Mouse (Mus musculus): ENCODE measurements around the gene Ptgds. TPM values are rescaled to one million over a fixed set of nuclear protein-coding genes. Genes with fewer than 3 reads are reported as not detected.

Ptgds gene
- polyA plus RNA-seq, 1 experiment from 2014 or later = 134 TPM

GRCm38 (mm10) chr2:25460551-25461309 is 9.1 kb downstream of the Ptgds start, which contains the start of gene Paxx:
TSS of gene Paxx (minus strand) at chr2:25461094.
- Histone ChIP-seq H3K27me3 (no peaks in the 10 kb centered on the region), H3K4me3 (peak within 1 kb of the TSS; percentile 67), H3K9me3 (replicated peaks) (no peaks in the 10 kb centered on the region), H3K9ac (peak within 1 kb of the TSS; percentile 72), H3K4me2 (peak within 1 kb of the TSS; percentile 85), H3K36me3 (no peaks in the 10 kb centered on the region), H3K27ac (peak within 1 kb of the TSS; percentile 92), H3K4me1 (replicated peaks) (peaks cover 40% of the 10 kb centered on the region)
- peak; percentile 90 for ATAC-seq (replicated peaks; ENCODE audit: insufficient number of reproducible peaks, insufficient read depth, low FRiP score, low read depth)
- under 1% methylated on average over 48 of the region's 48 CpGs for WGBS

- Histone ChIP-seq H3K9me3 (replicated peaks) (no peaks in the 10 kb centered on the region), H3K36me3 (no peaks in the 10 kb centered on the region), H3K4me2 (peak overlapping the region; percentile 85), H3K27me3 (no peaks in the 10 kb centered on the region), H3K9ac (peak overlapping the region; percentile 72), H3K27ac (peak overlapping the region; percentile 92), H3K4me1 (replicated peaks) (peaks cover 38% of the 10 kb centered on the region), H3K4me3 (peak overlapping the region; percentile 67)
- ATAC-seq (replicated peaks; ENCODE audit: insufficient number of reproducible peaks, insufficient read depth, low FRiP score, low read depth) = no peak
- 24% methylated on average over 5 of the region's 5 CpGs for WGBS
Observed at GRCm38 (mm10) chr2:25460135-25460534, 9.7 kb downstream of the Ptgds start.

- Histone ChIP-seq H3K9ac (no peak overlapping the region), H3K4me3 (no peak overlapping the region), H3K27ac (no peak overlapping the region), H3K4me2 (no peak overlapping the region), H3K4me1 (replicated peaks) (peaks cover 38% of the 10 kb centered on the region), H3K27me3 (no peaks in the 10 kb centered on the region), H3K9me3 (replicated peaks) (no peaks in the 10 kb centered on the region), H3K36me3 (no peaks in the 10 kb centered on the region)
- ATAC-seq (replicated peaks; ENCODE audit: insufficient number of reproducible peaks, insufficient read depth, low FRiP score, low read depth) = no peak
- WGBS = 65% methylated on average over 5 of the region's 5 CpGs
Observed at GRCm38 (mm10) chr2:25458911-25459310, 10.9 kb downstream of the Ptgds start.

- H3K36me3 ChIP-seq = no peaks in the 10 kb centered on the region
- no peaks in the 10 kb centered on the region for H3K27me3 ChIP-seq
- H3K4me2 ChIP-seq = no peak overlapping the region
- no peak for ATAC-seq (replicated peaks; ENCODE audit: insufficient number of reproducible peaks, insufficient read depth, low FRiP score, low read depth)
- 83% methylated on average over 9 of the region's 9 CpGs for WGBS
- H3K9ac ChIP-seq = no peak overlapping the region
- H3K27ac ChIP-seq = no peak overlapping the region
- no peaks in the 10 kb centered on the region for H3K9me3 ChIP-seq (replicated peaks)
- peaks cover 38% of the 10 kb centered on the region for H3K4me1 ChIP-seq (replicated peaks)
- no peak overlapping the region for H3K4me3 ChIP-seq
Observed at GRCm38 (mm10) chr2:25457022-25457896, 12.6 kb downstream of the Ptgds start.

- no peak within 1 kb of the TSS for H3K4me3 ChIP-seq
- peaks cover 34% of the 10 kb centered on the region for H3K4me1 ChIP-seq (replicated peaks)
- H3K27ac ChIP-seq = no peak within 1 kb of the TSS
- no peak within 1 kb of the TSS for H3K4me2 ChIP-seq
- no peaks in the 10 kb centered on the region for H3K9me3 ChIP-seq (replicated peaks)
- H3K27me3 ChIP-seq = no peaks in the 10 kb centered on the region
- WGBS = 46% methylated on average over 14 of the region's 14 CpGs
- no peak within 1 kb of the TSS for H3K9ac ChIP-seq
- no peaks in the 10 kb centered on the region for H3K36me3 ChIP-seq
- ATAC-seq (replicated peaks; ENCODE audit: insufficient number of reproducible peaks, insufficient read depth, low FRiP score, low read depth) = no peak
Observed at GRCm38 (mm10) chr2:25456205-25456953, 13.5 kb downstream of the Ptgds start, which contains the start of gene Clic3. TSS of gene Clic3 (plus strand) at chr2:25456838.

- WGBS = 46% methylated on average over 1 of the region's 1 CpGs
- Histone ChIP-seq H3K9me3 (replicated peaks) (no peaks in the 10 kb centered on the region), H3K4me1 (replicated peaks) (peaks cover 11% of the 10 kb centered on the region), H3K4me2 (no peak overlapping the region), H3K36me3 (no peaks in the 10 kb centered on the region), H3K27me3 (no peaks in the 10 kb centered on the region), H3K9ac (no peak overlapping the region), H3K27ac (no peak overlapping the region), H3K4me3 (no peak overlapping the region)
- no peak for ATAC-seq (replicated peaks; ENCODE audit: insufficient number of reproducible peaks, insufficient read depth, low FRiP score, low read depth)
Observed at GRCm38 (mm10) chr2:25452951-25453350, 16.9 kb downstream of the Ptgds start.

GRCm38 (mm10) chr2:25450853-25451647 is 18.8 kb downstream of the Ptgds start:
- peaks cover 4% of the 10 kb centered on the region for H3K4me1 ChIP-seq (replicated peaks)
- peaks cover 6% of the 10 kb centered on the region; the same call in 1 of the 2 replicates for H3K36me3 ChIP-seq
- ATAC-seq (replicated peaks; ENCODE audit: insufficient number of reproducible peaks, insufficient read depth, low FRiP score, low read depth) = no peak
- H3K9me3 ChIP-seq (replicated peaks) = no peaks in the 10 kb centered on the region
- H3K9ac ChIP-seq = no peak overlapping the region
- H3K4me3 ChIP-seq = no peak overlapping the region
- H3K4me2 ChIP-seq = no peak overlapping the region
- no peaks in the 10 kb centered on the region for H3K27me3 ChIP-seq
- 75% methylated on average over 8 of the region's 8 CpGs for WGBS
- H3K27ac ChIP-seq = no peak overlapping the region

GRCm38 (mm10) chr2:25442682-25443081 is 27.2 kb downstream of the Ptgds start:
- H3K27ac ChIP-seq = no peak overlapping the region
- 83% methylated on average over 14 of the region's 14 CpGs for WGBS
- no peak overlapping the region for H3K9ac ChIP-seq
- no peaks in the 10 kb centered on the region for H3K9me3 ChIP-seq (replicated peaks)
- H3K36me3 ChIP-seq = peaks cover 6% of the 10 kb centered on the region; the same call in 1 of the 2 replicates
- no peaks in the 10 kb centered on the region for H3K27me3 ChIP-seq
- H3K4me2 ChIP-seq = no peak overlapping the region
- no peaks in the 10 kb centered on the region for H3K4me1 ChIP-seq (replicated peaks)
- no peak for ATAC-seq (replicated peaks; ENCODE audit: insufficient number of reproducible peaks, insufficient read depth, low FRiP score, low read depth)
- H3K4me3 ChIP-seq = no peak overlapping the region

- Histone ChIP-seq H3K4me1 (replicated peaks) (no peaks in the 10 kb centered on the region), H3K4me2 (no peak overlapping the region), H3K27me3 (no peaks in the 10 kb centered on the region), H3K27ac (no peak overlapping the region), H3K4me3 (no peak overlapping the region), H3K9ac (no peak overlapping the region), H3K36me3 (no peaks in the 10 kb centered on the region; the same call in 1 of the 2 replicates), H3K9me3 (replicated peaks) (no peaks in the 10 kb centered on the region)
- WGBS = 79% methylated on average over 20 of the region's 20 CpGs
- ATAC-seq (replicated peaks; ENCODE audit: insufficient number of reproducible peaks, insufficient read depth, low FRiP score, low read depth) = no peak
Observed at GRCm38 (mm10) chr2:25441067-25441466, 28.8 kb downstream of the Ptgds start.

GRCm38 (mm10) chr2:25436286-25436820 is 33.5 kb downstream of the Ptgds start:
- H3K27me3 ChIP-seq = no peaks in the 10 kb centered on the region
- no peak for ATAC-seq (replicated peaks; ENCODE audit: insufficient number of reproducible peaks, insufficient read depth, low FRiP score, low read depth)
- 81% methylated on average over 10 of the region's 10 CpGs for WGBS

More at GRCm38 (mm10) chr2:25436286-25436820, 33.5 kb downstream of the Ptgds start:
- Histone ChIP-seq H3K27ac (no peak overlapping the region), H3K4me3 (no peak overlapping the region), H3K36me3 (no peaks in the 10 kb centered on the region; the same call in 1 of the 2 replicates), H3K9me3 (replicated peaks) (no peaks in the 10 kb centered on the region), H3K4me2 (no peak overlapping the region), H3K9ac (no peak overlapping the region), H3K4me1 (replicated peaks) (no peaks in the 10 kb centered on the region)
